Mouse (Mus musculus) stomach, postnatal 0 days (tissue): ENCODE data around the gene Asic4. TPM values are rescaled to one million over a fixed set of nuclear protein-coding genes. Genes with fewer than 3 reads are reported as not detected.

Experiments used
- ATAC-seq: fragments of 200-750 bp; cut with Nextera tagmentation; 2 replicates; pipeline ENCODE4 v1.8.0; 2017; ENCODE audit not compliant: low FRiP score, low TSS enrichment
- DNase-seq: peaks from one replicate; pipeline ENCODE4 v3.0.0-alpha.2; 2016; ENCODE audit warnings: low spot score
- H3K27ac ChIP-seq: fragments of 300-500 bp; sonication (generic); replicated peaks from 2 replicates; pipeline ENCODE4 v1.5.1; 2014; ENCODE audit warnings: mild to moderate bottlenecking, control low read depth
- H3K27me3 ChIP-seq: fragments of 300-500 bp; sonication (generic); 2 replicates; pipeline ENCODE4 v1.6.1; 2014; ENCODE audit warnings: low read length; ENCODE audit not compliant: control insufficient read depth, insufficient read depth
- H3K36me3 ChIP-seq: fragments of 300-500 bp; sonication (generic); 2 replicates; pipeline ENCODE4 v1.6.1; 2014; ENCODE audit warnings: low read length, mixed read lengths; ENCODE audit not compliant: control insufficient read depth, insufficient read depth
- H3K4me1 ChIP-seq: fragments of 300-500 bp; sonication (generic); replicated peaks from 2 replicates; pipeline ENCODE4 v1.6.1; 2014; ENCODE audit warnings: antibody characterized with exemption; ENCODE audit not compliant: control insufficient read depth, insufficient read depth
- H3K4me2 ChIP-seq: fragments of 300-500 bp; sonication (generic); replicated peaks from 2 replicates; pipeline ENCODE4 v1.6.1; 2014; ENCODE audit warnings: low read depth, mild to moderate bottlenecking, control low read depth, moderate library complexity
- H3K4me3 ChIP-seq: fragments of 300-500 bp; sonication (generic); 2 replicates; pipeline ENCODE4 v1.5.1; 2014; ENCODE audit warnings: low read depth, low read length, control low read depth
- H3K9ac ChIP-seq: fragments of 300-500 bp; sonication (generic); 2 replicates; pipeline ENCODE4 v1.6.1; 2014; ENCODE audit warnings: mild to moderate bottlenecking, low read length, control low read depth, mixed read lengths
- H3K9me3 ChIP-seq: fragments of 300-500 bp; sonication (generic); 2 replicates; pipeline ENCODE4 v1.6.1; 2016; ENCODE audit warnings: low read length; ENCODE audit not compliant: control insufficient read depth
- CTCF ChIP-seq: IDR thresholded peaks from 2 replicates; pipeline ENCODE4 v1.5.1; 2016; ENCODE audit warnings: antibody characterized with exemption, low read depth, mild to moderate bottlenecking, moderate library complexity
- EP300 ChIP-seq: optimal IDR thresholded peaks from 2 replicates; pipeline ENCODE3; 2016; ENCODE audit warnings: antibody characterized with exemption
- WGBS: fragments of 180-500 bp; shearing (Covaris S2); extraction: QIAGEN DNeasy Blood & Tissue Kit; methylation state at CpG from one replicate; pipeline ENCODE4 v1.1.7; 2014; 5-methylcytosine and 5-hydroxymethylcytosine counted together
- polyA plus RNA-seq: library from polyadenylated mRNA; unstranded; fragments of >200 nt; fragmentation: Nextera tagmentation; extraction: Ambion mirVana; gene quantifications from 2 replicates; pipeline ENCODE4 v1.2.1, GENCODE M21; 2015

Gene Asic4
- polyA plus RNA-seq, 1 experiment from 2014 or later = 0.55 TPM

- H3K4me1 ChIP-seq = 0 out of 2 replicates have a peak, but pooled peaks cover 3% of the 10 kb centered on the region
- TF ChIP-seq CTCF (no peak), EP300 (no peak)
- no peak overlapping the region for H3K9ac ChIP-seq
- H3K36me3 ChIP-seq = no peaks in the 10 kb centered on the region
- WGBS = 61% methylated on average over 1 of the region's 1 CpGs
- H3K4me3 ChIP-seq = no peak overlapping the region
- H3K4me2 ChIP-seq = no peak overlapping the region
- H3K27ac ChIP-seq = no peak overlapping the region
- H3K27me3 ChIP-seq = no peaks in the 10 kb centered on the region
- DNase-seq = no peak
- no peaks in the 10 kb centered on the region for H3K9me3 ChIP-seq
- ATAC-seq = no peak
Measured at GRCm38 (mm10) chr1:75462636-75463035, 12.4 kb downstream of the Asic4 start.

- 0 out of 2 replicates have a peak, but pooled peaks cover 3% of the 10 kb centered on the region for H3K4me1 ChIP-seq
- DNase-seq (no peak), ATAC-seq (no peak)
- no peak overlapping the region for H3K9ac ChIP-seq
- 82% methylated on average over 5 of the region's 5 CpGs for WGBS
- no peaks in the 10 kb centered on the region for H3K36me3 ChIP-seq
- no peak overlapping the region for H3K4me2 ChIP-seq
- TF ChIP-seq EP300 (no peak), CTCF (no peak)
- H3K9me3 ChIP-seq = no peaks in the 10 kb centered on the region
- H3K27ac ChIP-seq = no peak overlapping the region
- H3K27me3 ChIP-seq = no peaks in the 10 kb centered on the region
- H3K4me3 ChIP-seq = no peak overlapping the region
Measured at GRCm38 (mm10) chr1:75463652-75464204, 13.5 kb downstream of the Asic4 start.

- H3K9me3 ChIP-seq = no peaks in the 10 kb centered on the region
- ATAC-seq = peak; percentile 76
- no peaks in the 10 kb centered on the region for H3K36me3 ChIP-seq
- peak; percentile 84 for DNase-seq
- H3K4me1 ChIP-seq = no peaks in the 10 kb centered on the region
- H3K4me2 ChIP-seq = 0 out of 2 replicates have a peak overlapping the region, but pooled peaks have one; percentile 17
- H3K4me3 ChIP-seq = no peak overlapping the region
- H3K27ac ChIP-seq = no peak overlapping the region
- H3K9ac ChIP-seq = no peak overlapping the region
- H3K27me3 ChIP-seq = no peaks in the 10 kb centered on the region
- 7% methylated on average over 14 of the region's 14 CpGs for WGBS
- TF ChIP-seq CTCF (peak; percentile 96), EP300 (no peak)
Measured at GRCm38 (mm10) chr1:75467215-75467927, 17.1 kb downstream of the Asic4 start.

- H3K4me3 ChIP-seq = no peak overlapping the region
- no peaks in the 10 kb centered on the region for H3K9me3 ChIP-seq
- no peaks in the 10 kb centered on the region for H3K4me1 ChIP-seq
- H3K9ac ChIP-seq = no peak overlapping the region
- ATAC-seq (no peak), DNase-seq (no peak)
- H3K27me3 ChIP-seq = no peaks in the 10 kb centered on the region
- no peaks in the 10 kb centered on the region for H3K36me3 ChIP-seq
- no peak for TF ChIP-seq CTCF
- TF ChIP-seq EP300 = no peak
- H3K27ac ChIP-seq = no peak overlapping the region
- 78% methylated on average over 17 of the region's 17 CpGs for WGBS
- no peak overlapping the region for H3K4me2 ChIP-seq
Measured at GRCm38 (mm10) chr1:75469287-75469825, 19.1 kb downstream of the Asic4 start.

- H3K4me1 ChIP-seq = 0 out of 2 replicates have a peak, but pooled peaks cover 2% of the 10 kb centered on the region
- WGBS = 94% methylated on average over 11 of the region's 11 CpGs
- H3K9ac ChIP-seq = no peak overlapping the region
- H3K27ac ChIP-seq = no peak overlapping the region
- H3K4me2 ChIP-seq = no peak overlapping the region
- H3K9me3 ChIP-seq = no peaks in the 10 kb centered on the region
- ATAC-seq (no peak), DNase-seq (no peak)
- TF ChIP-seq EP300 = no peak
- TF ChIP-seq CTCF = no peak
- peaks cover 2% of the 10 kb centered on the region; the same call in 1 of the 2 replicates for H3K27me3 ChIP-seq
- no peak overlapping the region for H3K4me3 ChIP-seq
- H3K36me3 ChIP-seq = 0 out of 2 replicates have a peak, but pooled peaks cover 6% of the 10 kb centered on the region
Measured at GRCm38 (mm10) chr1:75476441-75476840, 26.2 kb downstream of the Asic4 start.
